Mouse (Mus musculus): ENCODE results near the gene Piwil4. TPM values are rescaled to one million over a fixed set of nuclear protein-coding genes. Genes with fewer than 3 reads are reported as not detected.

Piwil4 gene
- polyA plus RNA-seq, 1 experiment, result not detected

DNA sequence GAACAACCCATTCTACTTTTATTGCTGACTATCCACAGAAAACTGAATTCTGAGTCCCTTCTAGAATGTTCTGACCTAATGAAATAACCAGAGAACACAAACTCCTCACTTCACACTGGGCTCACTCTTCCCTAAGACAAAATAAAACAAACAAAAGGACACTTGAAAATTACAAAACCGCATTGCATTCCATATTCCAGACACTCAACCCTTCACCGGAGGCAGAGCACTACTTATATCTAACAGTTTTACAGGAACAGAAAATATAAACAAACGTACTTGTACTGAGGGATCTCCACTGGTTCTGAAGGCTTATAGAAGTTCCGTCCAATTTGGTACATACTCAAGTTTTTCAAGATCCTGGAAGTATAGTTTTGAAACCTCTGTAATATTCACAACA lies 12.2 kb downstream of the Piwil4 start:
- Histone ChIP-seq H3K27me3 (replicated peaks) (peaks cover 34% of the 10 kb centered on the region), H3K36me3 (replicated peaks; ENCODE audit: low read length) (no peaks in the 10 kb centered on the region), H3K4me3 (replicated peaks) (no peak overlapping the region), H3K4me1 (no peaks in the 10 kb centered on the region), H3K9me3 (no peaks in the 10 kb centered on the region)
- TF ChIP-seq FLI1 (IDR thresholded peaks at IDR 0.05; ENCODE audit: low read length), result no peak
- no peak for TF ChIP-seq GATA1 (IDR thresholded peaks at IDR 0.05; ENCODE audit: borderline replicate concordance, low read length)

- no peak overlapping the region for H3K4me3 ChIP-seq (replicated peaks)
- no peak for TF ChIP-seq FLI1 (IDR thresholded peaks at IDR 0.05; ENCODE audit: low read length)
- TF ChIP-seq GATA1 (IDR thresholded peaks at IDR 0.05; ENCODE audit: borderline replicate concordance, low read length), result no peak
- H3K9me3 ChIP-seq, result no peaks in the 10 kb centered on the region
- no peaks in the 10 kb centered on the region for H3K4me1 ChIP-seq
- no peaks in the 10 kb centered on the region for H3K36me3 ChIP-seq (replicated peaks; ENCODE audit: low read length)
- peaks cover 31% of the 10 kb centered on the region for H3K27me3 ChIP-seq (replicated peaks)
These were observed 13.9 kb downstream of the Piwil4 start for GRCm38 (mm10) chr9:14726629-14727028.

- H3K27me3 ChIP-seq (replicated peaks), result peaks cover 28% of the 10 kb centered on the region
- no peaks in the 10 kb centered on the region for H3K9me3 ChIP-seq
- TF ChIP-seq FLI1 (IDR thresholded peaks at IDR 0.05; ENCODE audit: low read length), result no peak
- TF ChIP-seq GATA1 (IDR thresholded peaks at IDR 0.05; ENCODE audit: borderline replicate concordance, low read length), result no peak
- H3K4me3 ChIP-seq (replicated peaks), result no peak overlapping the region
- no peaks in the 10 kb centered on the region for H3K36me3 ChIP-seq (replicated peaks; ENCODE audit: low read length)
- no peaks in the 10 kb centered on the region for H3K4me1 ChIP-seq
These were observed 14.5 kb downstream of the Piwil4 start for GRCm38 (mm10) chr9:14726005-14726404.

- Histone ChIP-seq H3K4me3 (replicated peaks) (peak overlapping the region; percentile 39), H3K4me1 (no peaks in the 10 kb centered on the region), H3K27me3 (replicated peaks) (peaks cover 24% of the 10 kb centered on the region), H3K36me3 (replicated peaks; ENCODE audit: low read length) (no peaks in the 10 kb centered on the region), H3K9me3 (no peaks in the 10 kb centered on the region)
- no peak for TF ChIP-seq GATA1 (IDR thresholded peaks at IDR 0.05; ENCODE audit: borderline replicate concordance, low read length)
- no peak for TF ChIP-seq FLI1 (IDR thresholded peaks at IDR 0.05; ENCODE audit: low read length)
These were observed 15.6 kb downstream of the Piwil4 start for GRCm38 (mm10) chr9:14724755-14725420.

- H3K4me1 ChIP-seq, result peaks cover 9% of the 10 kb centered on the region
- H3K4me3 ChIP-seq (replicated peaks), result no peak overlapping the region
- TF ChIP-seq FLI1 (IDR thresholded peaks at IDR 0.05; ENCODE audit: low read length) (no peak), GATA1 (IDR thresholded peaks at IDR 0.05; ENCODE audit: borderline replicate concordance, low read length) (no peak)
These were observed 18.9 kb downstream of the Piwil4 start for GRCm38 (mm10) chr9:14721610-14722009.

GRCm38 (mm10) chr9:14720384-14720783 lies 20.1 kb downstream of the Piwil4 start:
- Histone ChIP-seq H3K27me3 (replicated peaks) (peaks cover 25% of the 10 kb centered on the region), H3K4me3 (replicated peaks) (no peak overlapping the region), H3K9me3 (no peaks in the 10 kb centered on the region), H3K36me3 (replicated peaks; ENCODE audit: low read length) (no peaks in the 10 kb centered on the region), H3K4me1 (peaks cover 9% of the 10 kb centered on the region)
- no peak for TF ChIP-seq FLI1 (IDR thresholded peaks at IDR 0.05; ENCODE audit: low read length)
- TF ChIP-seq GATA1 (IDR thresholded peaks at IDR 0.05; ENCODE audit: borderline replicate concordance, low read length), result no peak

More at GRCm38 (mm10) chr9:14721610-14722009, 18.9 kb downstream of the Piwil4 start:
- H3K27me3 ChIP-seq (replicated peaks), result peaks cover 28% of the 10 kb centered on the region
- no peaks in the 10 kb centered on the region for H3K9me3 ChIP-seq
- no peaks in the 10 kb centered on the region for H3K36me3 ChIP-seq (replicated peaks; ENCODE audit: low read length)

DNA sequence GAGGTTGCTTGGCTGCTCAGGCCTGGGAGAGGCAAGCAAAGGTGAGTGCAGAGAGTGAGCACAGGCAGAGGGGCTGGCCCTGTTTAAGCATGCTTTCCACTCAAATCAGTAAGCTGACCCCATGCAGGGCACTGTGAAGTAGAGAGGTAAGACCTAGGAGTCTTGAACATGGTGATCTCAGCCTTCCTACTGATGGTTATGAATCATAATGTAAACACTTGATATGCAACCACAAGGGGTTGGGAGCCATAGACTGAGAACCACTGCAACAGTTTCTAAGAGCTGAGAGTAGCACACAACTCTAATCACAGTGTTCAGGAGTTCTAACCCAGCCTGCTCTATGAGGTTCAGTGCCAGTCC lies 22.2 kb downstream of the Piwil4 start:
- H3K4me3 ChIP-seq (replicated peaks), result peak overlapping the region; percentile 44
- H3K27me3 ChIP-seq (replicated peaks), result peaks cover 21% of the 10 kb centered on the region
- H3K9me3 ChIP-seq, result no peaks in the 10 kb centered on the region
- H3K36me3 ChIP-seq (replicated peaks; ENCODE audit: low read length), result no peaks in the 10 kb centered on the region
- TF ChIP-seq GATA1 (IDR thresholded peaks at IDR 0.05; ENCODE audit: borderline replicate concordance, low read length) (no peak), FLI1 (IDR thresholded peaks at IDR 0.05; ENCODE audit: low read length) (no peak)
- H3K4me1 ChIP-seq, result peaks cover 9% of the 10 kb centered on the region

DNA sequence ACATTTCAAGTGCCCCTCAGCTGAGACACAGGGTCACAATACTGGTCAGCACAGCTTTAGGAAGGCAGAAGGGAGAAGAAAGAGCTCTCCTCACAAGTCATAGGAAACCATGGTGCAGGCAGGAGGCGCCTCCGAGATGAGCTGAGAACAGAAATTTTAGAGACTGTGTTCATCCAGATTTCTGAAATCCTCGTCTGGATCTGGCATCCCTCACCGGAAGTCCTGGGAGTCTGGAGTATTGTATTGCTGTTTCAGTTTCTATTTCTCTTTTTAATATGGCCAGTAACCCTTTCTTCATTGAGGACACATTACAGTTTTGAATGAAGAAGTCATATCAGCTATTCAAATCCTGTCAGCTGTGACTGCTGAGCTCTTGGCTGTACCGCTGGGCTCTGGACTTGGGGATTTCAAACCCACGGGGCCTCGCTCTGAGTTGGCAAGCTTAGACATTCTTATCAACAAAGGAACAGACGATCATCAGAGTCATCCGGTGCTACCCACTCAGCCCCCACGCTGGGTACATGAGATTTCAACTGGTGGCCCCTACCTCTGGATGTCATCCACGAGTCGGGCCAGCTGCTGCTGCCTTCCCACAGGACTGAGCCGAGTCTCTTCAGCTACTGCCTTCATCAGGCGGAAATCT lies 22.7 kb downstream of the Piwil4 start:
- TF ChIP-seq FLI1 (IDR thresholded peaks at IDR 0.05; ENCODE audit: low read length) (no peak), GATA1 (IDR thresholded peaks at IDR 0.05; ENCODE audit: borderline replicate concordance, low read length) (no peak)
- Histone ChIP-seq H3K27me3 (replicated peaks) (peaks cover 21% of the 10 kb centered on the region), H3K36me3 (replicated peaks; ENCODE audit: low read length) (no peaks in the 10 kb centered on the region), H3K9me3 (no peaks in the 10 kb centered on the region), H3K4me3 (replicated peaks) (peak overlapping the region; percentile 44), H3K4me1 (peaks cover 9% of the 10 kb centered on the region)

- Histone ChIP-seq H3K4me1 (peaks cover 9% of the 10 kb centered on the region), H3K36me3 (replicated peaks; ENCODE audit: low read length) (no peaks in the 10 kb centered on the region), H3K9me3 (no peaks in the 10 kb centered on the region), H3K4me3 (replicated peaks) (no peak overlapping the region), H3K27me3 (replicated peaks) (peaks cover 18% of the 10 kb centered on the region)
- TF ChIP-seq FLI1 (IDR thresholded peaks at IDR 0.05; ENCODE audit: low read length), result no peak
These were observed 25.3 kb downstream of the Piwil4 start for GRCm38 (mm10) chr9:14715258-14715657.

GRCm38 (mm10) chr9:14710910-14711309 lies 29.6 kb downstream of the Piwil4 start:
- Histone ChIP-seq H3K27me3 (replicated peaks) (peaks cover 14% of the 10 kb centered on the region), H3K9me3 (no peaks in the 10 kb centered on the region), H3K36me3 (replicated peaks; ENCODE audit: low read length) (no peaks in the 10 kb centered on the region), H3K4me1 (peaks cover 2% of the 10 kb centered on the region; the same call in 1 of the 2 replicates), H3K4me3 (replicated peaks) (peak overlapping the region; percentile 0)
- no peak for TF ChIP-seq GATA1 (IDR thresholded peaks at IDR 0.05; ENCODE audit: borderline replicate concordance, low read length)

Measured in megakaryocyte, embryonic 14.5 days (primary cell).